In genomic region chr4:59196346-59197077, GRCm38 (mm10) we compare ENCODE assay signal across 8 mouse cellular contexts. TPM values are rescaled to one million over a fixed set of nuclear protein-coding genes. Genes with fewer than 3 reads are reported as not detected.
DNase-seq lines count a peak whose midpoint lies in the region; ATAC-seq and TF ChIP-seq lines count a peak whose summit lies in the region.
"Had no signal": no experiment of that assay in that cellular context is flagged by ENCODE, and none has a peak within 500 bp of the region (broad histone marks: within the 10 kb centered on the region; RNA-seq: fewer than 3 reads in every experiment).

No protein-coding gene starts in this region.

- DNase-seq in lung, postnatal 10 days = no peak
- no peak for DNase-seq in limb, embryonic 14.5 days (ENCODE audit: low spot score)
- no peak for DNase-seq in cerebellum, adult 18-20 months
- no peak for DNase-seq in gastrocnemius, adult 8-10 months (ENCODE audit: low spot score in 2 of 2)

- peak; percentile 45; the same call in 1 of the 2 replicates for ATAC-seq in lung, embryonic 15.5 days (ENCODE audit: borderline replicate concordance, extremely low read depth, low FRiP score, low TSS enrichment)
- ATAC-seq in embryonic facial prominence, embryonic 12.5 days (ENCODE audit: insufficient number of reproducible peaks, insufficient read depth, low FRiP score, low TSS enrichment) = 0 out of 2 replicates have a peak, but pooled peaks have one; percentile 28
- ATAC-seq in limb, embryonic 14.5 days (ENCODE audit: low FRiP score, low read depth) = no peak

- H3K4me3 ChIP-seq in lung, embryonic 15.5 days = no peak overlapping the region
- no peak overlapping the region for H3K4me3 ChIP-seq in embryonic facial prominence, embryonic 12.5 days
- no peak overlapping the region for H3K4me3 ChIP-seq in limb, embryonic 14.5 days (replicated peaks; ENCODE audit: low read length)
- peak overlapping the region; percentile 48 for H3K4me3 ChIP-seq in small intestine, adult 2 months (ENCODE audit: low read depth, low read length)

- H3K27ac ChIP-seq in lung, embryonic 15.5 days = no peak overlapping the region
- H3K27ac ChIP-seq in embryonic facial prominence, embryonic 12.5 days = peak overlapping the region; percentile 61
- 0 out of 2 replicates have a peak overlapping the region, but pooled peaks have one; percentile 28 for H3K27ac ChIP-seq in limb, embryonic 14.5 days (replicated peaks; ENCODE audit: low read depth, low read length)
- peak overlapping the region; percentile 99 for H3K27ac ChIP-seq in small intestine, adult 2 months (ENCODE audit: insufficient read depth, low read depth, low read length)

- no peak overlapping the region for H3K9ac ChIP-seq in lung, embryonic 15.5 days
- H3K9ac ChIP-seq in embryonic facial prominence, embryonic 12.5 days = no peak overlapping the region
- H3K9ac ChIP-seq in limb, embryonic 14.5 days (ENCODE audit: low read depth, low read length, severe bottlenecking) = no peak overlapping the region

- 27% methylated on average over 12 of the region's 12 CpGs for WGBS in lung, embryonic 15.5 days
- 42% methylated on average over 12 of the region's 12 CpGs for WGBS in embryonic facial prominence, embryonic 12.5 days
- 18% methylated on average over 12 of the region's 12 CpGs for WGBS in limb, embryonic 14.5 days
- 14% methylated on average over 12 of the region's 12 CpGs for WGBS in small intestine, adult 2 months

- H3K9me3 ChIP-seq in lung, embryonic 15.5 days = no peaks in the 10 kb centered on the region
- no peaks in the 10 kb centered on the region for H3K9me3 ChIP-seq in embryonic facial prominence, embryonic 12.5 days
- H3K9me3 ChIP-seq in limb, embryonic 14.5 days (ENCODE audit: control insufficient read depth, low read length) = no peaks in the 10 kb centered on the region

- H3K4me2 ChIP-seq in lung, embryonic 15.5 days = peak overlapping the region; percentile 12; the same call in 1 of the 2 replicates
- H3K4me2 ChIP-seq in embryonic facial prominence, embryonic 12.5 days (replicated peaks) = no peak overlapping the region
- H3K4me2 ChIP-seq in limb, embryonic 14.5 days (replicated peaks; ENCODE audit: low read depth, low read length, severe bottlenecking) = peak overlapping the region; percentile 2; the same call in 1 of the 2 replicates

- peaks cover 53% of the 10 kb centered on the region for H3K4me1 ChIP-seq in lung, embryonic 15.5 days
- peaks cover 25% of the 10 kb centered on the region for H3K4me1 ChIP-seq in embryonic facial prominence, embryonic 12.5 days
- H3K4me1 ChIP-seq in limb, embryonic 14.5 days (ENCODE audit: control insufficient read depth, insufficient read depth, low read length) = peaks cover 26% of the 10 kb centered on the region
- peaks cover 26% of the 10 kb centered on the region for H3K4me1 ChIP-seq in small intestine, adult 2 months (ENCODE audit: control insufficient read depth, insufficient read depth, insufficient read length, low read length)

- no peak for TF ChIP-seq CTCF in small intestine, adult 2 months (IDR thresholded peaks at IDR 0.05; ENCODE audit: extremely low read depth, insufficient read length, insufficient replicate concordance, low read depth, low read length)

- H3K36me3 ChIP-seq in lung, embryonic 15.5 days = no peaks in the 10 kb centered on the region
- no peaks in the 10 kb centered on the region for H3K36me3 ChIP-seq in embryonic facial prominence, embryonic 12.5 days
- no peaks in the 10 kb centered on the region for H3K36me3 ChIP-seq in limb, embryonic 14.5 days (ENCODE audit: control insufficient read depth, insufficient read depth, low read length)
- H3K36me3 ChIP-seq in small intestine, adult 2 months (ENCODE audit: control insufficient read depth, insufficient read depth, low read length) = 0 out of 2 replicates have a peak, but pooled peaks cover 2% of the 10 kb centered on the region

- no peak for TF ChIP-seq POLR2A in limb, embryonic 14.5 days (IDR thresholded peaks at IDR 0.05; ENCODE audit: borderline replicate concordance, extremely low read depth, insufficient read depth, insufficient read length)
- TF ChIP-seq POLR2A in small intestine, adult 2 months (IDR thresholded peaks at IDR 0.05; ENCODE audit: low read depth, low read length) = no peak

- no peaks in the 10 kb centered on the region for H3K27me3 ChIP-seq in lung, embryonic 15.5 days
- no peaks in the 10 kb centered on the region for H3K27me3 ChIP-seq in embryonic facial prominence, embryonic 12.5 days
- no peaks in the 10 kb centered on the region for H3K27me3 ChIP-seq in limb, embryonic 14.5 days (ENCODE audit: control insufficient read depth, insufficient read depth, low read length)
- no peaks in the 10 kb centered on the region for H3K27me3 ChIP-seq in small intestine, adult 2 months (ENCODE audit: control insufficient read depth, insufficient read depth, low read length)

RNA-seq across cellular contexts. Expression of gene Ugcg, which starts 7.5 kb away (rescaled TPM):
- polyA plus RNA-seq in lung, embryonic 15.5 days (2015; fragmentation: Nextera tagmentation; extraction: Ambion mirVana) = 10.0 and 12.1 TPM in 2 replicates
- polyA plus RNA-seq in embryonic facial prominence, embryonic 12.5 days (2016; fragmentation: Nextera tagmentation; extraction: Ambion mirVana) = 13.6 and 13.9 TPM in 2 replicates
- 34.0 and 43.7 TPM in 2 replicates for polyA plus RNA-seq in limb, embryonic 14.5 days (2012; rRNA removed)
- polyA plus RNA-seq in limb, embryonic 14.5 days (2014; fragmentation: Nextera tagmentation; extraction: Ambion mirVana) = 13.9 and 15.3 TPM in 2 replicates
- polyA plus RNA-seq in small intestine, adult 2 months (2012; rRNA removed) = 9.6 and 109 TPM in 2 replicates
- total RNA-seq in gastrocnemius, adult 8-10 months (2022) = 1 to 10 TPM; 4.6 to 5.9 (median 5.4) TPM

RNA-seq across cellular contexts. Expression of gene AI481877, which starts 57.7 kb away (rescaled TPM):
- polyA plus RNA-seq in lung, embryonic 15.5 days (2015; fragmentation: Nextera tagmentation; extraction: Ambion mirVana) = not detected in 2 replicates
- not detected in 2 replicates for polyA plus RNA-seq in embryonic facial prominence, embryonic 12.5 days (2016; fragmentation: Nextera tagmentation; extraction: Ambion mirVana)
- polyA plus RNA-seq in limb, embryonic 14.5 days (2012; rRNA removed) = not detected in 2 replicates
- not detected in 2 replicates for polyA plus RNA-seq in limb, embryonic 14.5 days (2014; fragmentation: Nextera tagmentation; extraction: Ambion mirVana)
- 0.04 TPM in 1 of 2 replicates, not detected in the other for polyA plus RNA-seq in small intestine, adult 2 months (2012; rRNA removed)
- not detected for total RNA-seq in gastrocnemius, adult 8-10 months (2022)
- total RNA-seq: neutrophil, adult 5-6 weeks had no signal
